Mouse (Mus musculus) myocyte (in vitro differentiated cells): ENCODE data around the gene Mfsd5. TPM values are rescaled to one million over a fixed set of nuclear protein-coding genes. Genes with fewer than 3 reads are reported as not detected.
A peak's percentile ranks its signal among the peaks of the same experiment; 100 is the strongest.

Source experiments
- H3K27me3 ChIP-seq: one replicate; pipeline ENCODE4 v1.6.1; 2011; ENCODE audit not compliant: control insufficient read depth, insufficient read depth, insufficient read length
- H3K36me3 ChIP-seq: one replicate; pipeline ENCODE4 v1.6.1; 2011; ENCODE audit not compliant: control insufficient read depth, insufficient read depth
- H3K4me2 ChIP-seq: one replicate; pipeline ENCODE4 v1.6.1; 2011; ENCODE audit warnings: low read depth, control low read depth
- H3K4me3 ChIP-seq: one replicate; pipeline ENCODE4 v1.5.1; 2011; ENCODE audit warnings: mild to moderate bottlenecking, control low read depth, moderate library complexity
- H3K79me2 ChIP-seq: one replicate; pipeline ENCODE4 v1.6.1; 2011; ENCODE audit not compliant: control insufficient read depth, insufficient read depth
- H3ac ChIP-seq: one replicate; pipeline ENCODE4 v1.6.1; 2011; ENCODE audit not compliant: control insufficient read depth, insufficient read length
- CEBPB ChIP-seq: IDR thresholded peaks from 2 replicates; pipeline ENCODE4 v1.6.1; 2011; ENCODE audit warnings: mild to moderate bottlenecking, moderate library complexity; ENCODE audit not compliant: poor library complexity, insufficient read depth, severe bottlenecking
- E2F4 ChIP-seq: IDR thresholded peaks from one replicate; pipeline ENCODE4 v1.6.1; 2011; ENCODE audit warnings: mild to moderate bottlenecking, control low read depth, moderate library complexity; ENCODE audit not compliant: insufficient read depth
- MAX ChIP-seq: IDR thresholded peaks from one replicate; pipeline ENCODE4 v1.6.1; 2011; ENCODE audit warnings: low read depth, mild to moderate bottlenecking, control low read depth
- MYOD1 ChIP-seq, 3 experiments: IDR thresholded peaks; one replicate each; pipeline ENCODE4 v1.6.1; 2011; ENCODE audit warnings: control low read depth in 2 of 3, low read depth in 2 of 3, mild to moderate bottlenecking in 2 of 3, moderate library complexity in 1 of 3; ENCODE audit not compliant: insufficient read length in 2 of 3, control insufficient read depth in 1 of 3
- MYOG ChIP-seq, 3 experiments: IDR thresholded peaks; one replicate each; pipeline ENCODE4 v1.6.1; 2011; ENCODE audit warnings: control low read depth in 2 of 3, low read depth in 2 of 3, mild to moderate bottlenecking in 2 of 3; ENCODE audit not compliant: insufficient read length in 2 of 3, control insufficient read depth in 1 of 3, insufficient read depth in 1 of 3
- POLR2A ChIP-seq: IDR thresholded peaks from one replicate; pipeline ENCODE4 v1.6.1; 2011; ENCODE audit warnings: low read depth, mild to moderate bottlenecking, control low read depth, moderate library complexity; ENCODE audit not compliant: insufficient read length
- POLR2AphosphoS2 ChIP-seq: IDR thresholded peaks from one replicate; pipeline ENCODE4 v1.6.1; 2011; ENCODE audit warnings: low read depth, control low read depth; ENCODE audit not compliant: insufficient read length
- REST ChIP-seq: IDR thresholded peaks from one replicate; pipeline ENCODE4 v1.6.1; 2011; ENCODE audit warnings: mild to moderate bottlenecking, control low read depth, moderate library complexity; ENCODE audit not compliant: insufficient read depth, insufficient read length
- SRF ChIP-seq: IDR thresholded peaks from one replicate; pipeline ENCODE4 v1.6.1; 2011; ENCODE audit warnings: low read depth; ENCODE audit not compliant: control insufficient read depth, insufficient read length
- TCF12 ChIP-seq: IDR thresholded peaks from one replicate; pipeline ENCODE4 v1.6.1; 2011; ENCODE audit warnings: mild to moderate bottlenecking, control low read depth; ENCODE audit not compliant: poor library complexity, insufficient read depth, severe bottlenecking
- TCF3 ChIP-seq: IDR thresholded peaks from one replicate; pipeline ENCODE4 v1.6.1; 2011; ENCODE audit warnings: low read depth, control low read depth; ENCODE audit not compliant: insufficient read length
- USF1 ChIP-seq: IDR thresholded peaks from one replicate; pipeline ENCODE4 v1.6.1; 2011; ENCODE audit warnings: low read depth, mild to moderate bottlenecking, control low read depth, moderate library complexity
- polyA plus RNA-seq: library from polyadenylated mRNA; unstranded; fragments of >200 nt; fragmentation: generic; extraction: Trizol; gene quantifications from one replicate; pipeline ENCODE4 v1.2.1, GENCODE M21; 2012; ENCODE audit warnings: missing spikeins

Gene Mfsd5
- polyA plus RNA-seq, 1 experiment = 83.3 TPM

- Histone ChIP-seq H3K36me3 (peaks cover 9% of the 10 kb centered on the region), H3K4me3 (peak overlapping the region; percentile 77), H3ac (no peak overlapping the region), H3K79me2 (peaks cover 18% of the 10 kb centered on the region), H3K27me3 (no peaks in the 10 kb centered on the region), H3K4me2 (no peak overlapping the region)
- TF ChIP-seq MYOG (IDR thresholded peaks at IDR 0.05; ENCODE audit: control insufficient read depth in 1 of 3, insufficient read depth in 1 of 3, insufficient read length in 2 of 3, low read depth in 2 of 3) = no peak
- no peak for TF ChIP-seq SRF
- TF ChIP-seq REST = no peak
- no peak for TF ChIP-seq POLR2AphosphoS2
- no peak for TF ChIP-seq TCF12
- no peak for TF ChIP-seq E2F4
- TF ChIP-seq TCF3 = no peak
- no peak for TF ChIP-seq POLR2A
Observed at GRCm38 (mm10) chr15:102249251-102249691, 30.0 kb upstream of the Mfsd5 start.

DNA sequence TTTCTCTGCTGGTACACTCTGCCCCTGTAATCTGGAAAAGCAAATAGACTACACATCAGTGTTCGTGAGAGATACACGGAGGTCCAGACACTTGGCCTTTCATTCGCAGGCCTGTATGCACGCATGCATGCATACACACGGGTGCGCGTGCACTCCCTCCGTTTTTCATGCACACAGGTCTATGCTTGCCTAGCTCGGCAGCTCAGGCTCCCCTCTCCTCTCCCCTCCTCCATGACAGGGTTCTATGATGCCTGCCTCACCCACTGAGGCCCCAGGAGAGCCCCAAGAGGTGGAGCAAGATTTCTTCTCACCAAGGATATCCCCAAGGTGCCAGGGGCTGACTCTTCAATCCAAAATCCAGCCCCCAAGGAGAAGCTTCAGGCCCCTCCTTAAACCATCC is 29.3 kb upstream of the Mfsd5 start:
- peaks cover 9% of the 10 kb centered on the region for H3K36me3 ChIP-seq
- no peak overlapping the region for H3K4me3 ChIP-seq
- TF ChIP-seq POLR2AphosphoS2 = no peak
- no peak for TF ChIP-seq E2F4
- no peak for TF ChIP-seq MAX
- TF ChIP-seq SRF = no peak
- no peak for TF ChIP-seq TCF12
- no peak for TF ChIP-seq CEBPB
- no peak for TF ChIP-seq TCF3
- no peak for TF ChIP-seq POLR2A
- no peak for TF ChIP-seq USF1
- no peak for TF ChIP-seq MYOD1 (IDR thresholded peaks at IDR 0.05; ENCODE audit: control insufficient read depth in 1 of 3, insufficient read length in 2 of 3, low read depth in 2 of 3)
- no peak for TF ChIP-seq REST
- TF ChIP-seq MYOG (IDR thresholded peaks at IDR 0.05; ENCODE audit: control insufficient read depth in 1 of 3, insufficient read depth in 1 of 3, insufficient read length in 2 of 3, low read depth in 2 of 3) = no peak
- peaks cover 11% of the 10 kb centered on the region for H3K79me2 ChIP-seq
- no peak overlapping the region for H3ac ChIP-seq
- no peak overlapping the region for H3K4me2 ChIP-seq
- H3K27me3 ChIP-seq = no peaks in the 10 kb centered on the region

DNA sequence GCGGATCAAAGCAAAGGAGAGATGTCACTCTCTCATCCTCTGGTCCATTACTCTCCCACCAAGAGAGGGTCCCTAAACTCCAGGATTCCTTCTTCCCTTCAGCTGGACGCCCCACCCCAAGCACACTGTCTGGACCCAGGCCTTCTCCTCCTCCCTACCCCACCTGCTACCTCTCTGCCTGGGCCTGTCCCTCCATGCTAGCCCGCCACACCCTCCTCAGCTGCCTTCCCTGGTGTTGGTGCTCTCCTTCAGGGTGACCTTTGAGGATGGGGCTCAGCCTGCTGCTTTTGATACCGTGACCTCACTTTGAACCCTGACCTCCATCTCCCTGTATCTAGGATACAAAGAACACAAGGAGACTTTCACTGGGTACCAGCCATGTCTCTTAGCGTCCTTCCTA is 28.7 kb upstream of the Mfsd5 start:
- Histone ChIP-seq H3ac (no peak overlapping the region), H3K36me3 (peaks cover 9% of the 10 kb centered on the region), H3K4me2 (no peak overlapping the region), H3K79me2 (peaks cover 5% of the 10 kb centered on the region), H3K4me3 (no peak overlapping the region), H3K27me3 (no peaks in the 10 kb centered on the region)
- TF ChIP-seq MAX (no peak), TCF3 (no peak), USF1 (no peak), REST (no peak), MYOD1 (IDR thresholded peaks at IDR 0.05; ENCODE audit: control insufficient read depth in 1 of 3, insufficient read length in 2 of 3, low read depth in 2 of 3) (no peak), TCF12 (no peak), POLR2A (no peak), CEBPB (no peak), MYOG (IDR thresholded peaks at IDR 0.05; ENCODE audit: control insufficient read depth in 1 of 3, insufficient read depth in 1 of 3, insufficient read length in 2 of 3, low read depth in 2 of 3) (no peak), POLR2AphosphoS2 (no peak), E2F4 (no peak), SRF (no peak)

DNA sequence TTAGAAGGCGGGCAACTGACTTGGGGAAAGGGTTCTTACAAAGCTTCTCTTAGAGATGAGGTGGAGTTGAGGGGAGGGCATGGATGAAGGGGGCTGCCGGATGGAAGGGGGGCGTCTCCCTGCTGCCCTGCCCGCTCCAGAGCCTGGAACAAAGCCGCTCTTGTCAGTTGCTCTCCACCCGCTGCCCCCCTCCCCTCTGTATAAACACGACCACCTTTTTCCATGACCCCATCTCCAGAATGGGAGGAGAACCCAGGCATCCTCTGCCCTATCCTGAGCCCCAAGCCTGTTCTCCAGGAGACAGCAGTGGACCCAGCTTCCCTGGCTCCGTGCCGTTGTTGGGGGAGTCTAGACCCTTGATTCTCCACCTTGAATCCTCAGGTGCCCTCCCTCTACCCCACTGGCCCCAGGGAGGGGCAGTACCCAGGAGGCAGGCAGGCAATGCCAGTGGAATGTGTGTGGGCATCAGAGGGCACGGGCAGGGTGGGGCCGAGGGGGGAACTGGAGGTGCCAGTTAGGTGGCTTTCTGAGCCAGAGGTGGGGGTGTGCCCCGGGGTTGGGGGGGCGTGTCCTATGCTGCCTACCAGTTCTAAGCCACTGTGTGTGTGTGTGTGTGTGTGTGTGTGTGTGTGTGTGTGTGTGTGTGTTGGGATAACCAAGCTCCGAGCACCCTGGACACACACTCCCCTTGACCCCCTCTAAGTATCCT is 23.6 kb upstream of the Mfsd5 start:
- Histone ChIP-seq H3K36me3 (peaks cover 9% of the 10 kb centered on the region), H3K79me2 (peaks cover 5% of the 10 kb centered on the region), H3ac (no peak overlapping the region), H3K4me3 (peak overlapping the region; percentile 52), H3K4me2 (peak overlapping the region; percentile 92), H3K27me3 (no peaks in the 10 kb centered on the region)
- TF ChIP-seq E2F4 = no peak
- TF ChIP-seq TCF3 = no peak
- TF ChIP-seq USF1 = no peak
- TF ChIP-seq MYOG (IDR thresholded peaks at IDR 0.05; ENCODE audit: control insufficient read depth in 1 of 3, insufficient read depth in 1 of 3, insufficient read length in 2 of 3, low read depth in 2 of 3) = no peak
- TF ChIP-seq MAX = no peak
- no peak for TF ChIP-seq REST
- no peak for TF ChIP-seq TCF12
- TF ChIP-seq POLR2AphosphoS2 = no peak
- no peak for TF ChIP-seq CEBPB
- TF ChIP-seq POLR2A = no peak
- TF ChIP-seq MYOD1 (IDR thresholded peaks at IDR 0.05; ENCODE audit: control insufficient read depth in 1 of 3, insufficient read length in 2 of 3, low read depth in 2 of 3) = no peak
- no peak for TF ChIP-seq SRF
